Mouse (Mus musculus): ENCODE measurements around the gene Cyp2u1. TPM values are rescaled to one million over a fixed set of nuclear protein-coding genes. Genes with fewer than 3 reads are reported as not detected.

Gene Cyp2u1
- polyA plus RNA-seq, 1 experiment from 2014 or later: 1.9 TPM

- 67% methylated on average over 3 of the region's 3 CpGs for WGBS
- Histone ChIP-seq H3K27me3 (ENCODE audit: control insufficient read depth, insufficient read depth, low read length) (no peaks in the 10 kb centered on the region), H3K4me1 (replicated peaks; ENCODE audit: control insufficient read depth, insufficient read depth) (no peaks in the 10 kb centered on the region), H3K4me3 (ENCODE audit: low read depth, low read length) (no peak overlapping the region), H3K9ac (ENCODE audit: low read length) (no peak overlapping the region), H3K9me3 (ENCODE audit: control insufficient read depth, low read length) (no peaks in the 10 kb centered on the region), H3K36me3 (ENCODE audit: control insufficient read depth, insufficient read depth, low read length) (no peaks in the 10 kb centered on the region), H3K4me2 (replicated peaks; ENCODE audit: low read depth) (no peak overlapping the region), H3K27ac (replicated peaks) (no peak overlapping the region)
- DNase-seq (ENCODE audit: low spot score) (no peak), ATAC-seq (ENCODE audit: low FRiP score, low TSS enrichment) (no peak)
- TF ChIP-seq CTCF (IDR thresholded peaks at IDR 0.05; ENCODE audit: low read depth): no peak
- no peak for TF ChIP-seq EP300 (optimal IDR thresholded peaks at IDR 0.05)
These were observed 10.1 kb downstream of the Cyp2u1 start for GRCm38 (mm10) chr3:131292959-131293358.

- ATAC-seq (ENCODE audit: low FRiP score, low TSS enrichment): no peak
- Histone ChIP-seq H3K9me3 (ENCODE audit: control insufficient read depth, low read length) (no peaks in the 10 kb centered on the region), H3K27ac (replicated peaks) (no peak overlapping the region), H3K27me3 (ENCODE audit: control insufficient read depth, insufficient read depth, low read length) (no peaks in the 10 kb centered on the region), H3K36me3 (ENCODE audit: control insufficient read depth, insufficient read depth, low read length) (no peaks in the 10 kb centered on the region), H3K4me2 (replicated peaks; ENCODE audit: low read depth) (no peak overlapping the region), H3K4me3 (ENCODE audit: low read depth, low read length) (no peak overlapping the region), H3K9ac (ENCODE audit: low read length) (no peak overlapping the region), H3K4me1 (replicated peaks; ENCODE audit: control insufficient read depth, insufficient read depth) (no peaks in the 10 kb centered on the region)
- DNase-seq (ENCODE audit: low spot score): no peak
- TF ChIP-seq CTCF (IDR thresholded peaks at IDR 0.05; ENCODE audit: low read depth): no peak
- no peak for TF ChIP-seq EP300 (optimal IDR thresholded peaks at IDR 0.05)
- WGBS: 74% methylated on average over 2 of the region's 2 CpGs
These were observed 10.7 kb downstream of the Cyp2u1 start for GRCm38 (mm10) chr3:131292349-131292748.

DNA sequence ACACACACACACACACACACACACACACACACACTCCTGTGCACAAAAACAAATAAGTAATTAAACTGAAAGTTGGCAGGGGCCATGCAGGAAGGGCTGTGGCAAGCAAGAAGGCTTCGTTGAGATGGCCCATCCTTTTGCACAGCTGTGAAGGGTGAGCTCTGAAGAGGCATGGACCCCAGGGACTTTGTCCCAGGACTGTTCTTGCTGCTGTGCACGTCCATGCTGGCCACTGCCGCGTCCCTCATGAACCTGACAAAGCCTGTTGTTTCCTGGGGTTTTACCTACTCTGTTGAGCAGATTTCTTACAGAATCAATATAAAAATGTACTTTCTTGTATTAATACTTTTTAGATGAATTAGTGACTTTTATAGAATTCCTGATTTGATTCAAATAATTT is 11.1 kb downstream of the Cyp2u1 start:
- WGBS: 85% methylated on average over 4 of the region's 4 CpGs
- H3K9ac ChIP-seq (ENCODE audit: low read length): no peak overlapping the region
- H3K27ac ChIP-seq (replicated peaks): no peak overlapping the region
- ATAC-seq (ENCODE audit: low FRiP score, low TSS enrichment) (no peak), DNase-seq (ENCODE audit: low spot score) (no peak)
- TF ChIP-seq CTCF (IDR thresholded peaks at IDR 0.05; ENCODE audit: low read depth): no peak
- TF ChIP-seq EP300 (optimal IDR thresholded peaks at IDR 0.05): no peak
- no peaks in the 10 kb centered on the region for H3K27me3 ChIP-seq (ENCODE audit: control insufficient read depth, insufficient read depth, low read length)
- H3K36me3 ChIP-seq (ENCODE audit: control insufficient read depth, insufficient read depth, low read length): no peaks in the 10 kb centered on the region
- H3K4me1 ChIP-seq (replicated peaks; ENCODE audit: control insufficient read depth, insufficient read depth): no peaks in the 10 kb centered on the region
- no peak overlapping the region for H3K4me2 ChIP-seq (replicated peaks; ENCODE audit: low read depth)
- H3K9me3 ChIP-seq (ENCODE audit: control insufficient read depth, low read length): no peaks in the 10 kb centered on the region
- H3K4me3 ChIP-seq (ENCODE audit: low read depth, low read length): no peak overlapping the region

DNA sequence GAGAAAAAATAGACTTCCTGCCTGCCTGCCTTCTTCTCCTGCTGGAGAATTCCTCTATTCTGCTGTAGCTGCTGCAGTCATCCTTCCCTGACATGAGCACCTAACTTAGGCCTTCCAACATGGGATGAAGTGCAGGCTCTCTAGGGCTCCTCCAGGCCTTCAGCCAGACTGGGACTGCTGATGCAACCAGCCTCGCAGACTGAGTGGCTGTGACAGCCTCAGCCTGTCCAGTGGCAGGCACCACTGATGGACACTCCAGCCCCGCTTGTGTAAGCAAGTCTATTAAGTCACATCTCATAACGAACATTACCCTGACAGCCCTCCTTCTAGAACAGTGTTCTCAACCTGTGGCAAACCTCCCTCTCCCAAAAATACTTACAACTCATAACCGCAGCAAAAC is 28.9 kb downstream of the Cyp2u1 start:
- DNase-seq (ENCODE audit: low spot score) (no peak), ATAC-seq (ENCODE audit: low FRiP score, low TSS enrichment) (no peak)
- Histone ChIP-seq H3K36me3 (ENCODE audit: control insufficient read depth, insufficient read depth, low read length) (no peaks in the 10 kb centered on the region), H3K4me2 (replicated peaks; ENCODE audit: low read depth) (no peak overlapping the region), H3K4me3 (ENCODE audit: low read depth, low read length) (no peak overlapping the region), H3K27me3 (ENCODE audit: control insufficient read depth, insufficient read depth, low read length) (no peaks in the 10 kb centered on the region), H3K4me1 (replicated peaks; ENCODE audit: control insufficient read depth, insufficient read depth) (peaks cover 5% of the 10 kb centered on the region; the same call in 1 of the 2 replicates), H3K9me3 (ENCODE audit: control insufficient read depth, low read length) (no peaks in the 10 kb centered on the region), H3K9ac (ENCODE audit: low read length) (no peak overlapping the region), H3K27ac (replicated peaks) (no peak overlapping the region)
- TF ChIP-seq EP300 (optimal IDR thresholded peaks at IDR 0.05) (no peak), CTCF (IDR thresholded peaks at IDR 0.05; ENCODE audit: low read depth) (no peak)
- 81% methylated on average over 4 of the region's 4 CpGs for WGBS

DNA sequence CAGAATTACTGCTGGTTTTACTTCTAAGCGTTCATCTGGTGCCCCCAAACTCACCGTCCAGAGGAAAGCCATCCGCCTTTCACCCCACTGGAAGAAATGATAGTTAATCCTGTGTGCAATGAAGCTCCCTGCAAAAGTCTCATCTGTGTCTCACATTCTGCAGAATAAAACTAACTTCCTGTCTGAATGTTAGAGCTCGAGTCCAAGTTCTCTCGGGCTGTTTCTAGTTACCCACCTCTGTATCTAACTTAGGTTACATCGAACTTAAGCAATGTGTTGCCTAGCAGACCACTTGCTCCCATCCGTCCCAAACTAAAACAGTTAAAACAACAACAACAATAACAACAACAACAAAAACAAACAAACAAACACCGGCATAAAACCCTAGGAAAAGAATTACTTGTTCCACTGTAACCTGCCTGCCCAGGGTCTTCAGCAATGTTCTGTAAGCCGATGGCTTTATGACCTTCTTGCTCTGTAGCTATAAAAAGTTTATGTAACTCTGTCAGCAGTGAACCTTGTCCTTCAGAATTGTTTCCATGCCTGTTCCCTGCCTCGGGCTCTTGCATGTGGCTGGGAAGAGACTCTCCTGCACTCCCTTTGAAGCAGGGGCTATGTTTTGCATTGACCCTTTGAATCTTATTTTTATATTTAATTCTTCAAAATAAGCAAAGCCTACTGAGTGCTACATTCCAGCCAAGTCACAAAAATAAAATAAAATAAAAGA is 30.5 kb downstream of the Cyp2u1 start:
- 26% methylated on average over 10 of the region's 10 CpGs for WGBS
- no peak for DNase-seq (ENCODE audit: low spot score)

More for the DNA sequence above, 30.5 kb downstream of the Cyp2u1 start:
- H3K4me2 ChIP-seq (replicated peaks; ENCODE audit: low read depth): peak overlapping the region; percentile 84
- TF ChIP-seq EP300 (optimal IDR thresholded peaks at IDR 0.05): no peak
- no peak for TF ChIP-seq CTCF (IDR thresholded peaks at IDR 0.05; ENCODE audit: low read depth)
- no peak for ATAC-seq (ENCODE audit: low FRiP score, low TSS enrichment)
- H3K36me3 ChIP-seq (ENCODE audit: control insufficient read depth, insufficient read depth, low read length): no peaks in the 10 kb centered on the region
- peaks cover 5% of the 10 kb centered on the region; the same call in 1 of the 2 replicates for H3K4me1 ChIP-seq (replicated peaks; ENCODE audit: control insufficient read depth, insufficient read depth)
- peak overlapping the region; percentile 56 for H3K9ac ChIP-seq (ENCODE audit: low read length)
- H3K9me3 ChIP-seq (ENCODE audit: control insufficient read depth, low read length): no peaks in the 10 kb centered on the region
- H3K27me3 ChIP-seq (ENCODE audit: control insufficient read depth, insufficient read depth, low read length): no peaks in the 10 kb centered on the region
- peak overlapping the region; percentile 80 for H3K4me3 ChIP-seq (ENCODE audit: low read depth, low read length)
- H3K27ac ChIP-seq (replicated peaks): peak overlapping the region; percentile 63

All from stomach, postnatal 0 days (tissue).